8 mouse cellular contexts compared by ENCODE assay signal in genomic region chr19:5770311-5770710, GRCm38 (mm10). TPM values are rescaled to one million over a fixed set of nuclear protein-coding genes. Genes with fewer than 3 reads are reported as not detected.
DNase-seq lines count a peak whose midpoint lies in the region; ATAC-seq and TF ChIP-seq lines count a peak whose summit lies in the region.

No protein-coding gene starts in this region.

- no peak for TF ChIP-seq POLR2A in testis, adult 2 months (IDR thresholded peaks at IDR 0.05; ENCODE audit: control insufficient read depth, low read depth, low read length)

- H3K9me3 ChIP-seq in limb, embryonic 15.5 days, result no peaks in the 10 kb centered on the region
- H3K9me3 ChIP-seq in stomach, embryonic 16.5 days (replicated peaks; ENCODE audit: control insufficient read depth, low read length), result no peaks in the 10 kb centered on the region

- ATAC-seq in limb, embryonic 15.5 days (ENCODE audit: insufficient number of reproducible peaks, low FRiP score, low TSS enrichment, low read depth), result no peak
- no peak for ATAC-seq in stomach, embryonic 16.5 days (ENCODE audit: insufficient read depth, low FRiP score)

- WGBS in limb, embryonic 15.5 days, result 33% methylated on average over 9 of the region's 9 CpGs
- 35% methylated on average over 9 of the region's 9 CpGs for WGBS in stomach, embryonic 16.5 days

- H3K27ac ChIP-seq in testis, adult 2 months (ENCODE audit: control insufficient read depth, insufficient read depth, low read depth, low read length), result no peak overlapping the region; the same call in 1 of the 2 replicates
- H3K27ac ChIP-seq in limb, embryonic 15.5 days, result peak overlapping the region; percentile 80
- no peak overlapping the region for H3K27ac ChIP-seq in stomach, embryonic 16.5 days (ENCODE audit: low read length)

- peak; percentile 64 for DNase-seq in cerebellum, adult 9-10 months
- no peak for DNase-seq in cerebellum, adult 8-10 months
- no peak for DNase-seq in testis, postnatal 14 days (ENCODE audit: low spot score)
- DNase-seq in layer of hippocampus, adult 9-11 months, result no peak
- DNase-seq in ovary, postnatal 10 days (ENCODE audit: low spot score), result no peak

- no peaks in the 10 kb centered on the region; the same call in 1 of the 2 replicates for H3K36me3 ChIP-seq in testis, adult 2 months (ENCODE audit: control insufficient read depth, insufficient read depth, low read length)
- peaks cover 46% of the 10 kb centered on the region for H3K36me3 ChIP-seq in limb, embryonic 15.5 days
- 0 out of 2 replicates have a peak, but pooled peaks cover 11% of the 10 kb centered on the region for H3K36me3 ChIP-seq in stomach, embryonic 16.5 days (ENCODE audit: control insufficient read depth, insufficient read depth, low read length)

- H3K4me3 ChIP-seq in testis, adult 2 months (ENCODE audit: control insufficient read depth, low read depth, low read length), result peak overlapping the region; percentile 88
- peak overlapping the region; percentile 63 for H3K4me3 ChIP-seq in limb, embryonic 15.5 days
- H3K4me3 ChIP-seq in stomach, embryonic 16.5 days (replicated peaks; ENCODE audit: low read length), result peak overlapping the region; percentile 78

- peaks cover 6% of the 10 kb centered on the region for H3K4me1 ChIP-seq in testis, adult 2 months (ENCODE audit: control insufficient read depth, insufficient read depth, low read length)
- H3K4me1 ChIP-seq in limb, embryonic 15.5 days, result peaks cover 16% of the 10 kb centered on the region
- peaks cover 11% of the 10 kb centered on the region for H3K4me1 ChIP-seq in stomach, embryonic 16.5 days (ENCODE audit: control insufficient read depth, insufficient read depth, low read length)

- peak overlapping the region; percentile 72 for H3K9ac ChIP-seq in limb, embryonic 15.5 days
- H3K9ac ChIP-seq in stomach, embryonic 16.5 days (ENCODE audit: low read length), result peak overlapping the region; percentile 98

- H3K4me2 ChIP-seq in limb, embryonic 15.5 days, result peak overlapping the region; percentile 77
- peak overlapping the region; percentile 92 for H3K4me2 ChIP-seq in stomach, embryonic 16.5 days (ENCODE audit: low read depth, low read length)

- no peaks in the 10 kb centered on the region for H3K27me3 ChIP-seq in testis, adult 2 months (ENCODE audit: control insufficient read depth, insufficient read depth, low read length)
- H3K27me3 ChIP-seq in limb, embryonic 15.5 days, result no peaks in the 10 kb centered on the region
- H3K27me3 ChIP-seq in stomach, embryonic 16.5 days (ENCODE audit: control insufficient read depth, insufficient read depth, low read length), result no peaks in the 10 kb centered on the region

- TF ChIP-seq CTCF in testis, adult 2 months (IDR thresholded peaks at IDR 0.05; ENCODE audit: control insufficient read depth, insufficient read depth, insufficient replicate concordance, low read depth, low read length), result no peak

RNA-seq across cellular contexts. Expression of gene Scyl1, which starts 0.9 kb away (rescaled TPM):
- 43.1 and 46.7 TPM in 2 replicates for polyA plus RNA-seq in testis, adult 2 months (2012; rRNA removed)
- polyA plus RNA-seq in limb, embryonic 15.5 days (2015; fragmentation: Nextera tagmentation; extraction: Ambion mirVana), result 81.6 and 85.1 TPM in 2 replicates
- 66.3 and 67.8 TPM in 2 replicates for polyA plus RNA-seq in stomach, embryonic 16.5 days (2015; fragmentation: Nextera tagmentation; extraction: Ambion mirVana)

RNA-seq across cellular contexts. Expression of gene Ltbp3, which starts 29.6 kb away (rescaled TPM):
- polyA plus RNA-seq in testis, adult 2 months (2012; rRNA removed), result 7.6 and 8.1 TPM in 2 replicates
- 59.4 and 64.3 TPM in 2 replicates for polyA plus RNA-seq in limb, embryonic 15.5 days (2015; fragmentation: Nextera tagmentation; extraction: Ambion mirVana)
- polyA plus RNA-seq in stomach, embryonic 16.5 days (2015; fragmentation: Nextera tagmentation; extraction: Ambion mirVana), result 22.8 and 24.6 TPM in 2 replicates

RNA-seq across cellular contexts. Expression of gene Fam89b, which starts 40.9 kb away (rescaled TPM):
- 256 and 286 TPM in 2 replicates for polyA plus RNA-seq in testis, adult 2 months (2012; rRNA removed)
- 101 and 107 TPM in 2 replicates for polyA plus RNA-seq in limb, embryonic 15.5 days (2015; fragmentation: Nextera tagmentation; extraction: Ambion mirVana)
- 64.6 and 66.5 TPM in 2 replicates for polyA plus RNA-seq in stomach, embryonic 16.5 days (2015; fragmentation: Nextera tagmentation; extraction: Ambion mirVana)

RNA-seq across cellular contexts. Expression of gene Ehbp1l1, which starts 44.2 kb away (rescaled TPM):
- polyA plus RNA-seq in testis, adult 2 months (2012; rRNA removed), result 105 and 122 TPM in 2 replicates
- polyA plus RNA-seq in limb, embryonic 15.5 days (2015; fragmentation: Nextera tagmentation; extraction: Ambion mirVana), result 28.9 and 48.5 TPM in 2 replicates
- 51.2 and 63.2 TPM in 2 replicates for polyA plus RNA-seq in stomach, embryonic 16.5 days (2015; fragmentation: Nextera tagmentation; extraction: Ambion mirVana)
